Mouse (Mus musculus): ENCODE data around the gene Lrrc61. TPM values are rescaled to one million over a fixed set of nuclear protein-coding genes. Genes with fewer than 3 reads are reported as not detected.
A peak's percentile ranks its signal among the peaks of the same experiment; 100 is the strongest.

The Lrrc61 gene
- polyA plus RNA-seq, 1 experiment from 2014 or later = 7.7 TPM

DNA sequence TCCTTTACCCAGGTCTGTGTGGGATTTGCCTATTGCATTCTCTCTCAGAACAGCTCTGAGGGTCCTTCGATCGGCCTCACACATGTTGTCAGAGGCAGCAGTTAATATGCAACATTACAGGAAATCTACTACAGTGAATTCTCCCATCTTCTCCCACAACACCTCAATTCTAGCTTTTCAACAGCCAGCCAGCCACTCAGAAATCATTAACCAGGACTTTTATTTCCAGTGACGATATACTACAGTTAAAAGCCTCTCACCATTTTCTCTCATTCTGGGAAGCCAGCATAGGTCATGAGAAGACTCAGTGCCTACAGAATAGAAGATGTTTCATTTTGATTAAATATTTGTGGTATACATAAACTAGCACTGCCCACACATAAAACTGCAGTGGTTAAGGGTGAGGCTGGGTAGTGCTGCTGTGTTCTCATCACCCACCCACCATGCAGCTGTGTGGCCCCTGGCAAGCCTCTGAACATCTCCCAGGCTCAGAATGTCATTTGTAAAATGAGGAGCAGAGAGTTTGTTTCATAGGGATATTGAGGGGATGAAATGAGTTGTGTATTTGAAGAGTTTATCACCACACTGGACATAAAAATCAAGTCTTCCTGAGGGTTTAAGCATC is 36.7 kb downstream of the Lrrc61 start:
- ATAC-seq (replicated peaks; ENCODE audit: low FRiP score, low TSS enrichment, low read depth) = no peak
- no peak for DNase-seq (ENCODE audit: low spot score)
- Histone ChIP-seq H3K36me3 (ENCODE audit: control insufficient read depth, insufficient read depth, low read length) (peaks cover 9% of the 10 kb centered on the region), H3K4me1 (replicated peaks; ENCODE audit: control insufficient read depth, insufficient read depth, low read length) (peaks cover 11% of the 10 kb centered on the region; the same call in 1 of the 2 replicates), H3K4me2 (ENCODE audit: low read length) (no peak overlapping the region), H3K9ac (ENCODE audit: low read length) (no peak overlapping the region), H3K4me3 (ENCODE audit: low read depth, low read length) (no peak overlapping the region), H3K27ac (ENCODE audit: low read depth) (no peak overlapping the region), H3K27me3 (replicated peaks; ENCODE audit: control insufficient read depth, insufficient read depth, low read length) (no peaks in the 10 kb centered on the region), H3K9me3 (ENCODE audit: control insufficient read depth, low read length) (peaks cover 11% of the 10 kb centered on the region)
- WGBS = 85% methylated on average over 3 of the region's 3 CpGs

DNA sequence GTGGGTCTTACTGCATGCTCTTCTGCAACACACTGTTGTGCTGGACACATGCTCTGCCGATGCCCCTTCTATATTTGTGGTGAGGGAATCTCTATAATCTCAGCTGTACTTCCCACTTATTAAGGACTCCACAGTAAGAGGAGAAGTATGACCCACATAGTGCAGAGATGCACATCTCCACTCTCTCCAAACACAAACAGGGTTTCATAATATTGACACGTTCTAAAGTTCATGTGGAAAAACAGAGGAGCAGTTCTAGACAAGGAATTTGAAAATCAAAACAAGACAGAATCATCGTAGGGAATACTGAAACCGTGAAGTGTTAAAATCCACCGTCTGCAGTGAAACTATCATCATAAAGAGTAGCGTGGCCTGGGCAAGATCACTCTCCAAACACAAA is 37.3 kb downstream of the Lrrc61 start:
- Histone ChIP-seq H3K9me3 (ENCODE audit: control insufficient read depth, low read length) (peaks cover 16% of the 10 kb centered on the region), H3K4me3 (ENCODE audit: low read depth, low read length) (no peak overlapping the region), H3K4me2 (ENCODE audit: low read length) (no peak overlapping the region), H3K4me1 (replicated peaks; ENCODE audit: control insufficient read depth, insufficient read depth, low read length) (peaks cover 11% of the 10 kb centered on the region; the same call in 1 of the 2 replicates), H3K27me3 (replicated peaks; ENCODE audit: control insufficient read depth, insufficient read depth, low read length) (no peaks in the 10 kb centered on the region), H3K27ac (ENCODE audit: low read depth) (no peak overlapping the region), H3K9ac (ENCODE audit: low read length) (no peak overlapping the region), H3K36me3 (ENCODE audit: control insufficient read depth, insufficient read depth, low read length) (peaks cover 14% of the 10 kb centered on the region)
- ATAC-seq (replicated peaks; ENCODE audit: low FRiP score, low TSS enrichment, low read depth) (no peak), DNase-seq (ENCODE audit: low spot score) (no peak)
- WGBS = 87% methylated on average over 6 of the region's 6 CpGs

DNA sequence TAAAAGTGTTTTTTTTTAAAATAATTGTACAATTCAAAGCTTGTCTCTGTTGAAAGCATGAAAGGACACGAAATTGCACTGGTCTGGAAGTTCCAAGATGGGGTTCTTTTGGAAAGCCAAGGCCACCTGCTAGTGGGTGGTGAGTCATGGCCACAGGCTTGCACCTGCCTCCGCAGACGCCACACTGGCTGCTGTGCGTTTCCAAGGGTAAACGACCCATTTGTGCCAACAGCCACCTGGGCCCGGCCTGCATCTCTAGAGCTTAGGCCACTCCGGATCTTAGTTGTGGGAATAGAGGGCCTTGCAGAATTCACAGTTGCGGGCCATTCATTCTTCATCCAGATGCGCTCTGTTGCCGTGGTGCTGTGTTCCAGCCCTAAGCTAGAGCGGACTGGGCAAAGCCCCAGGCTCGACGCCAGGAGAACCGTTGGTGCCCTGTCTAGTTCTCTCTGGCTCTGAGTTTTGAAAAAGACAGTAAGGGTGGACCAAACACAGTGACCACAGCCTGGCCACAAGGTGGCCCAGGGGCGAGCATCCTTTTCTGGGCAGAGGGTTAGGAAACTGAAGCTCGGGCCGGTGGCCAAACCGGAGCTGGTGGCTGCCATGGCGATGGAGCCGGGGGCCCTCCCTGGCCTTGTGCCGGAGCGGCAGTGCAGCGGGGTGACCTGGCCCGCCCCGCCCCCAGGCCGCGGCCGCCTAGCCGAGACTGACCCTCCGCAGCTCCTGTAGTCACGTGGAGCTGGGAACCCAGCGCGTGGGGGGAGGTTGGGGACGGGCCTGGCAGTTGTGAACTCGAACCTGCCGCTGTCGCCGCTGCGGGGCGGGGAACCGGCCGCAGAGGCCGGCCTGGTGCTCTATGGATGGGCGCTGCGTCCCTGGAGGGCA is 38.8 kb downstream of the Lrrc61 start, which contains the start of the genes Repin1 and Gm44965:
TSS of gene Repin1 (plus strand) at position 726 of the 885 bp plus-strand sequence.
TSS of gene Gm44965 (plus strand) at position 784 of the 885 bp plus-strand sequence.
- Histone ChIP-seq H3K4me2 (ENCODE audit: low read length) (peak within 1 kb of the TSS; percentile 70), H3K36me3 (ENCODE audit: control insufficient read depth, insufficient read depth, low read length) (peaks cover 30% of the 10 kb centered on the region), H3K9ac (ENCODE audit: low read length) (peak within 1 kb of the TSS; percentile 83), H3K9me3 (ENCODE audit: control insufficient read depth, low read length) (peaks cover 32% of the 10 kb centered on the region), H3K27ac (ENCODE audit: low read depth) (peak within 1 kb of the TSS; percentile 79), H3K4me3 (ENCODE audit: low read depth, low read length) (peak within 1 kb of the TSS; percentile 75), H3K27me3 (replicated peaks; ENCODE audit: control insufficient read depth, insufficient read depth, low read length) (no peaks in the 10 kb centered on the region), H3K4me1 (replicated peaks; ENCODE audit: control insufficient read depth, insufficient read depth, low read length) (peaks cover 11% of the 10 kb centered on the region; the same call in 1 of the 2 replicates)
- peak; percentile 93 for ATAC-seq (replicated peaks; ENCODE audit: low FRiP score, low TSS enrichment, low read depth)
- peak; percentile 95 for DNase-seq (ENCODE audit: low spot score)
- 7% methylated on average over 45 of the region's 45 CpGs for WGBS

- peak overlapping the region; percentile 79 for H3K27ac ChIP-seq (ENCODE audit: low read depth)
- H3K4me3 ChIP-seq (ENCODE audit: low read depth, low read length) = peak overlapping the region; percentile 75
- DNase-seq (ENCODE audit: low spot score) (peak; percentile 85), ATAC-seq (replicated peaks; ENCODE audit: low FRiP score, low TSS enrichment, low read depth) (peak; percentile 47)
- H3K36me3 ChIP-seq (ENCODE audit: control insufficient read depth, insufficient read depth, low read length) = peaks cover 38% of the 10 kb centered on the region
- WGBS = 2% methylated on average over 29 of the region's 41 CpGs
- peak overlapping the region; percentile 83 for H3K9ac ChIP-seq (ENCODE audit: low read length)
- H3K9me3 ChIP-seq (ENCODE audit: control insufficient read depth, low read length) = peaks cover 32% of the 10 kb centered on the region
- peaks cover 11% of the 10 kb centered on the region; the same call in 1 of the 2 replicates for H3K4me1 ChIP-seq (replicated peaks; ENCODE audit: control insufficient read depth, insufficient read depth, low read length)
- H3K4me2 ChIP-seq (ENCODE audit: low read length) = peak overlapping the region; percentile 70
- no peaks in the 10 kb centered on the region for H3K27me3 ChIP-seq (replicated peaks; ENCODE audit: control insufficient read depth, insufficient read depth, low read length)
Observed at GRCm38 (mm10) chr6:48594043-48594738, 39.6 kb downstream of the Lrrc61 start.

DNA sequence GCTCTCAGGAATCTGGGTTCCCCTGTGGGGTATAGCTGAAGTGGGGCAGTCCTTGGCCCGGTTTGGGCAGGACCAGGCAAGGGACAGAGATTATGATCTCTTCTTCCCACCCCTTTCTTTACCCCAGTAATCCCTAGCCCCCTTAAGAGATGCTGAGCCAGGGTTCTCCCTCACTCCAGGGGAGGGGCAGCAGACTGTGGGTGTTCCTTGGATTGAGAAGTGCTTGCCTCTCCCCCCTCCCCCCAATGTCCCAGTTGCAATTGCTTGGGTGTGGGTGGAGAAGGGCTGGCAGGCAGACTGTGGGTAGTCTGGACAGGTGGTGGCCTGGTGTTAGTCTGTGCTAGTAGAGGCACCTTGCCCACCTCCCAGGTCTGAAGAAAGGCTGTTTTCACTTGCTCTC is 40.7 kb downstream of the Lrrc61 start:
- H3K27me3 ChIP-seq (replicated peaks; ENCODE audit: control insufficient read depth, insufficient read depth, low read length) = no peaks in the 10 kb centered on the region
- no peak for ATAC-seq (replicated peaks; ENCODE audit: low FRiP score, low TSS enrichment, low read depth)
- H3K9ac ChIP-seq (ENCODE audit: low read length) = no peak overlapping the region
- 33% methylated on average over 1 of the region's 1 CpGs for WGBS
- H3K27ac ChIP-seq (ENCODE audit: low read depth) = no peak overlapping the region
- H3K4me3 ChIP-seq (ENCODE audit: low read depth, low read length) = 0 out of 2 replicates have a peak overlapping the region, but pooled peaks have one; percentile 75
- H3K4me2 ChIP-seq (ENCODE audit: low read length) = peak overlapping the region; percentile 70
- no peak for DNase-seq (ENCODE audit: low spot score)
- H3K36me3 ChIP-seq (ENCODE audit: control insufficient read depth, insufficient read depth, low read length) = peaks cover 47% of the 10 kb centered on the region
- peaks cover 32% of the 10 kb centered on the region for H3K9me3 ChIP-seq (ENCODE audit: control insufficient read depth, low read length)
- peaks cover 11% of the 10 kb centered on the region; the same call in 1 of the 2 replicates for H3K4me1 ChIP-seq (replicated peaks; ENCODE audit: control insufficient read depth, insufficient read depth, low read length)

DNA sequence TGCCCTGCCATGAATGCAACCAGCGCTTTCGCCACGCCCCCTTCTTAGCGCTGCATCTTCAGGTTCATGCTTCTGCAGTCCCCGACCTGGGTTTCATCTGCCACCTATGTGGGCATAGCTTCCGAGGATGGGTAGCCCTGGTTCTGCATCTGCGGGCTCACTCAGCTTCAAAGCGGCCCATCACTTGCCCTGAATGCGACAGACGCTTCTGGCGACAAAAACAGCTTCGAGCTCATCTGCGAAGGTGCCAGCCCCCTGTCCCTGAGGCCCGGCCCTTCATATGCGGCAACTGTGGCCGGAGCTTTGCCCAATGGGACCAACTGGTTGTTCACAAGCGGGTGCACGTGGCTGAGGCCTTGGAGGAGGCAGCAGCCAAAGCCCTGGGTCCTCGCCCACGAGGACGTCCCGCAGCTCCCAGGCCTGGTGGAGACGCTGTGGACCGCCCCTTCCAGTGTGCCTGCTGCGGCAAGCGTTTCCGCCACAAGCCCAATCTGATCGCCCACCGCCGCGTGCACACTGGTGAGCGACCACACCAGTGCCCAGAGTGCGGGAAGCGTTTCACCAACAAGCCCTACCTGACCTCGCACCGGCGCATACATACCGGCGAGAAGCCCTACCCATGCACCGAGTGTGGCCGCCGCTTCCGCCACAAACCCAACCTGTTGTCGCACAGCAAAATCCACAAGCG is 42.1 kb downstream of the Lrrc61 start:
- H3K27ac ChIP-seq (ENCODE audit: low read depth) = no peak overlapping the region
- H3K36me3 ChIP-seq (ENCODE audit: control insufficient read depth, insufficient read depth, low read length) = peaks cover 48% of the 10 kb centered on the region
- H3K27me3 ChIP-seq (replicated peaks; ENCODE audit: control insufficient read depth, insufficient read depth, low read length) = no peaks in the 10 kb centered on the region

DNA sequence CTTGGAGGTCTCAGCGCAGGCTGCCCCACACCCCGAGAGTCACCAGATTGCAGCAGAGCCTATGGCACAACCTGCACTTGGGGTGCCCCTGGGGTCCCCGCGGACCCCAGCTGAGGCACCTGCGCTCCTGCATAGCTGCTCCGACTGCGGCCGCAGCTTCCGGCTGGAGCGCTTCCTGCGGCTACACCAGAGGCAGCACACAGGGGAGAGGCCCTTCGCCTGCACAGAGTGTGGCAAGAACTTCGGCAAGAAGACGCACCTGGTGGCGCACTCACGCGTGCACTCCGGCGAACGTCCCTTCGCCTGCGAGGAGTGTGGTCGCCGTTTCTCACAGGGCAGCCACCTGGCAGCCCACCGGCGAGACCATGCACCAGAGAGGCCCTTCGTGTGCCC is 42.6 kb downstream of the Lrrc61 start:
- DNase-seq (ENCODE audit: low spot score) (no peak), ATAC-seq (replicated peaks; ENCODE audit: low FRiP score, low TSS enrichment, low read depth) (no peak)
- Histone ChIP-seq H3K36me3 (ENCODE audit: control insufficient read depth, insufficient read depth, low read length) (peaks cover 48% of the 10 kb centered on the region), H3K4me3 (ENCODE audit: low read depth, low read length) (no peak overlapping the region), H3K27me3 (replicated peaks; ENCODE audit: control insufficient read depth, insufficient read depth, low read length) (no peaks in the 10 kb centered on the region), H3K9me3 (ENCODE audit: control insufficient read depth, low read length) (peaks cover 32% of the 10 kb centered on the region), H3K4me2 (ENCODE audit: low read length) (no peak overlapping the region), H3K9ac (ENCODE audit: low read length) (no peak overlapping the region), H3K4me1 (replicated peaks; ENCODE audit: control insufficient read depth, insufficient read depth, low read length) (peaks cover 10% of the 10 kb centered on the region; the same call in 1 of the 2 replicates), H3K27ac (ENCODE audit: low read depth) (no peak overlapping the region)
- WGBS = 96% methylated on average over 27 of the region's 27 CpGs

More for the DNA sequence above, 42.1 kb downstream of the Lrrc61 start:
- DNase-seq (ENCODE audit: low spot score) (no peak), ATAC-seq (replicated peaks; ENCODE audit: low FRiP score, low TSS enrichment, low read depth) (no peak)
- Histone ChIP-seq H3K4me2 (ENCODE audit: low read length) (no peak overlapping the region), H3K9ac (ENCODE audit: low read length) (no peak overlapping the region), H3K4me1 (replicated peaks; ENCODE audit: control insufficient read depth, insufficient read depth, low read length) (peaks cover 10% of the 10 kb centered on the region; the same call in 1 of the 2 replicates), H3K9me3 (ENCODE audit: control insufficient read depth, low read length) (peaks cover 32% of the 10 kb centered on the region), H3K4me3 (ENCODE audit: low read depth, low read length) (no peak overlapping the region)
- 94% methylated on average over 45 of the region's 45 CpGs for WGBS

DNA sequence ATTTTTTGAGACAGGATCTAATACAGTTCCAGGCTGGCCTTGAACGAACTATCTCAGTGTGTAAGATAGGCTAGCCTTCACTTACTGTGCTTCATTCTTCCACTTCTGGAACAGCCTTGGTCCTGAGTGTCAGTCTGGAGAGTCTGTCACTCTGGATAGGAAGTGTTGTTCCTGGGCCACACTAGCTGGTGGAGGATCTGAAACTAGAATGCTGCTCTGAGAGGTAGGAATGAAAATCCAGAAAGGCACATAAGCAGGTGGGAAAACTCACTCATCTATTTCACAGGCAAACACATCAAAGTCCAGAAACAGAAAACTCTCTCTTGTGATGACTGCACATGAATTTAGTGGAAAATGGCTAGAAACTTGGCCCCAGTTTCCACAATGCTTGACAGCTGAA is 46.0 kb downstream of the Lrrc61 start:
- Histone ChIP-seq H3K4me2 (ENCODE audit: low read length) (no peak overlapping the region), H3K4me3 (ENCODE audit: low read depth, low read length) (no peak overlapping the region), H3K9me3 (ENCODE audit: control insufficient read depth, low read length) (peaks cover 28% of the 10 kb centered on the region), H3K36me3 (ENCODE audit: control insufficient read depth, insufficient read depth, low read length) (peaks cover 45% of the 10 kb centered on the region), H3K4me1 (replicated peaks; ENCODE audit: control insufficient read depth, insufficient read depth, low read length) (peaks cover 9% of the 10 kb centered on the region), H3K9ac (ENCODE audit: low read length) (no peak overlapping the region), H3K27me3 (replicated peaks; ENCODE audit: control insufficient read depth, insufficient read depth, low read length) (no peaks in the 10 kb centered on the region), H3K27ac (ENCODE audit: low read depth) (no peak overlapping the region)
- WGBS = 95% methylated on average over 1 of the region's 1 CpGs
- DNase-seq (ENCODE audit: low spot score) = no peak
- no peak for ATAC-seq (replicated peaks; ENCODE audit: low FRiP score, low TSS enrichment, low read depth)
